Mouse (Mus musculus): ENCODE data around the gene Sdc3. TPM values are rescaled to one million over a fixed set of nuclear protein-coding genes. Genes with fewer than 3 reads are reported as not detected.

Gene Sdc3
- polyA plus RNA-seq (2012; rRNA removed), result 21.7 and 23.0 TPM in 2 replicates

GRCm38 (mm10) chr4:130792376-130793179, at the start of gene Sdc3:
TSS of gene Sdc3 (plus strand) at chr4:130792537.

Other genes starting within 250 kb of the Sdc3 start
- 1.4 and 2.7 TPM in 2 replicates for gene Nkain1, start 218.4 kb upstream of the Sdc3 start, polyA plus RNA-seq (2012; rRNA removed)
- 13.3 and 17.0 TPM in 2 replicates for gene Pum1, start 129.2 kb upstream of the Sdc3 start, polyA plus RNA-seq (2012; rRNA removed)
- gene Laptm5, start 120.6 kb downstream of the Sdc3 start, polyA plus RNA-seq (2012; rRNA removed), result 25.1 and 41.9 TPM in 2 replicates
- gene Matn1, start 151.8 kb downstream of the Sdc3 start, polyA plus RNA-seq (2012; rRNA removed), result not detected in 2 replicates